In genomic region chr15:78401921-78402320, GRCm38 (mm10) we compare ENCODE assay signal across 10 mouse cellular contexts. TPM values are rescaled to one million over a fixed set of nuclear protein-coding genes. Genes with fewer than 3 reads are reported as not detected.
A peak's percentile ranks its signal among the peaks of the same experiment; 100 is the strongest.
DNase-seq lines count a peak whose midpoint lies in the region; ATAC-seq and TF ChIP-seq lines count a peak whose summit lies in the region.
"Had no signal": no experiment of that assay in that cellular context is flagged by ENCODE, and none has a peak within 500 bp of the region (broad histone marks: within the 10 kb centered on the region; RNA-seq: fewer than 3 reads in every experiment).

No protein-coding gene starts in this region.

- WGBS in hindbrain, embryonic 16.5 days = 56% methylated on average over 4 of the region's 4 CpGs
- 52% methylated on average over 4 of the region's 4 CpGs for WGBS in hindbrain, embryonic 14.5 days
- WGBS in heart, adult 2 months = 17% methylated on average over 4 of the region's 4 CpGs

- no peaks in the 10 kb centered on the region for H3K79me2 ChIP-seq in heart, adult 2 months (replicated peaks; ENCODE audit: control insufficient read depth, insufficient read depth, low read length)

- no peak overlapping the region for H3K4me3 ChIP-seq in hindbrain, embryonic 16.5 days (ENCODE audit: low read length)
- H3K4me3 ChIP-seq in hindbrain, embryonic 14.5 days (replicated peaks; ENCODE audit: low read length) = no peak overlapping the region
- H3K4me3 ChIP-seq in heart, adult 2 months = no peak overlapping the region
- H3K4me3 ChIP-seq in layer of hippocampus, adult 2 months = no peak overlapping the region
- H3K4me3 ChIP-seq: erythroblast, embryonic 14.5 days; midbrain, embryonic 12.5 days had no signal

- peak overlapping the region; percentile 40; the same call in 1 of the 2 replicates for H3K27ac ChIP-seq in hindbrain, embryonic 16.5 days (ENCODE audit: low read depth, low read length)
- no peak overlapping the region for H3K27ac ChIP-seq in hindbrain, embryonic 14.5 days
- H3K27ac ChIP-seq in heart, adult 2 months = peak overlapping the region; percentile 48
- peak overlapping the region; percentile 98 for H3K27ac ChIP-seq in layer of hippocampus, adult 2 months
- H3K27ac ChIP-seq: midbrain, embryonic 12.5 days had no signal

- H3K36me3 ChIP-seq in hindbrain, embryonic 16.5 days (ENCODE audit: control insufficient read depth, insufficient read depth, low read length) = no peaks in the 10 kb centered on the region
- no peaks in the 10 kb centered on the region for H3K36me3 ChIP-seq in hindbrain, embryonic 14.5 days (replicated peaks; ENCODE audit: control insufficient read depth, insufficient read depth)
- H3K36me3 ChIP-seq in heart, adult 2 months (ENCODE audit: control insufficient read depth, insufficient read depth, low read length) = no peaks in the 10 kb centered on the region; the same call in 1 of the 2 replicates
- H3K36me3 ChIP-seq: midbrain, embryonic 12.5 days had no signal

- H3K4me1 ChIP-seq in hindbrain, embryonic 16.5 days (ENCODE audit: control insufficient read depth, insufficient read depth, low read depth, low read length) = peaks cover 21% of the 10 kb centered on the region
- H3K4me1 ChIP-seq in hindbrain, embryonic 14.5 days (replicated peaks; ENCODE audit: control insufficient read depth, insufficient read depth, low read length) = peaks cover 20% of the 10 kb centered on the region
- peaks cover 25% of the 10 kb centered on the region for H3K4me1 ChIP-seq in heart, adult 2 months (ENCODE audit: control insufficient read depth, insufficient read depth, low read length)

- peak overlapping the region; percentile 25; the same call in 1 of the 2 replicates for H3K9ac ChIP-seq in hindbrain, embryonic 16.5 days (ENCODE audit: low read depth, low read length)
- H3K9ac ChIP-seq in hindbrain, embryonic 14.5 days = no peak overlapping the region
- H3K9ac ChIP-seq in heart, adult 2 months (ENCODE audit: low read depth, low read length) = no peak overlapping the region
- H3K9ac ChIP-seq: midbrain, embryonic 12.5 days had no signal

- TF ChIP-seq CTCF in heart, adult 2 months (IDR thresholded peaks at IDR 0.05) = no peak
- TF ChIP-seq CTCF in layer of hippocampus, adult 2 months (conservative IDR thresholded peaks at IDR 0.05) = no peak

- TF ChIP-seq EP300 in heart, adult 2 months (IDR thresholded peaks at IDR 0.05; ENCODE audit: insufficient read depth, low read depth, low read length) = 0 out of 2 replicates have a peak, but pooled peaks have one; percentile 39

- no peak for DNase-seq in hindbrain, embryonic 14.5 days (ENCODE audit: low spot score)
- peak; percentile 91 for DNase-seq in adrenal gland, postnatal 36 days
- peak; percentile 76 to 83 for DNase-seq in heart, adult 2 months
- DNase-seq in layer of hippocampus, adult 2 months (ENCODE audit: low spot score in 2 of 2) = peak; percentile 47 to 55
- DNase-seq in lung, postnatal 10 days = peak; percentile 82

- H3K9me3 ChIP-seq in hindbrain, embryonic 16.5 days (ENCODE audit: control insufficient read depth, low read length) = no peaks in the 10 kb centered on the region
- no peaks in the 10 kb centered on the region for H3K9me3 ChIP-seq in hindbrain, embryonic 14.5 days (ENCODE audit: control insufficient read depth, low read length)
- H3K9me3 ChIP-seq: midbrain, embryonic 12.5 days had no signal

- H3K4me2 ChIP-seq in hindbrain, embryonic 16.5 days (ENCODE audit: low read length) = no peak overlapping the region
- no peak overlapping the region for H3K4me2 ChIP-seq in hindbrain, embryonic 14.5 days (replicated peaks)
- H3K4me2 ChIP-seq: midbrain, embryonic 12.5 days had no signal

- intact Hi-C loops in heart, adult 2 months (cut with DNase I) = no loop called here

- TF ChIP-seq POLR2A in heart, adult 2 months (IDR thresholded peaks at IDR 0.05; ENCODE audit: insufficient read depth, low read depth, low read length) = no peak

- ATAC-seq in hindbrain, embryonic 16.5 days = no peak
- no peak for ATAC-seq in hindbrain, embryonic 14.5 days (ENCODE audit: low FRiP score)
- no peak for ATAC-seq in CD4-positive, CD25-positive, alpha-beta regulatory T cell, adult 4 months
- ATAC-seq in erythroid progenitor cell, adult 5-6 weeks (replicated peaks; ENCODE audit: low FRiP score, poor library complexity, severe bottlenecking) = no peak

- no peaks in the 10 kb centered on the region for H3K27me3 ChIP-seq in hindbrain, embryonic 16.5 days (replicated peaks; ENCODE audit: control insufficient read depth, insufficient read depth, low read length)
- no peaks in the 10 kb centered on the region for H3K27me3 ChIP-seq in hindbrain, embryonic 14.5 days (ENCODE audit: control insufficient read depth, insufficient read depth, low read length)
- H3K27me3 ChIP-seq in heart, adult 2 months (ENCODE audit: control insufficient read depth, insufficient read depth, low read length) = no peaks in the 10 kb centered on the region

RNA-seq across cellular contexts. Expression of gene Tst, which starts 3.8 kb away (rescaled TPM):
- 30.3 and 43.5 TPM in 2 replicates for polyA plus RNA-seq in hindbrain, embryonic 16.5 days (2015; fragmentation: Nextera tagmentation; extraction: Ambion mirVana)
- polyA plus RNA-seq in hindbrain, embryonic 14.5 days (2014; fragmentation: Nextera tagmentation; extraction: Ambion mirVana) = 21.4 and 23.7 TPM in 2 replicates
- 100 to 1,000 TPM; 276 to 330 TPM for total RNA-seq in adrenal gland, postnatal 36 days (2021)
- 10 to 100 TPM; 19.1 to 23.2 TPM for total RNA-seq in heart, adult 2 months (2021)
- 30.3 and 41.7 TPM in 2 replicates for polyA plus RNA-seq in heart, adult 2 months (2012; rRNA removed)
- 10 to 100 TPM; 35.6 to 40.3 TPM for total RNA-seq in layer of hippocampus, adult 2 months (2021)
- polyA plus RNA-seq in CD4-positive, CD25-positive, alpha-beta regulatory T cell, adult 4 months (2017; shearing (Covaris generic)) = 1 to 10 TPM; 1.6 to 2.8 TPM
- total RNA-seq in erythroid progenitor cell, adult 5-6 weeks (2015; ENCODE audit: low replicate concordance) = 29.3 and 42.2 TPM in 2 replicates
- 15.8 and 20.8 TPM in 2 replicates for total RNA-seq in erythroid progenitor cell, adult 5-6 weeks (2017; ENCODE audit: low replicate concordance)

RNA-seq across cellular contexts. Expression of gene Mpst, which starts 4.3 kb away (rescaled TPM):
- 5.1 and 5.2 TPM in 2 replicates for polyA plus RNA-seq in hindbrain, embryonic 16.5 days (2015; fragmentation: Nextera tagmentation; extraction: Ambion mirVana)
- polyA plus RNA-seq in hindbrain, embryonic 14.5 days (2014; fragmentation: Nextera tagmentation; extraction: Ambion mirVana) = 3.2 and 4.2 TPM in 2 replicates
- 10 to 100 TPM; 38.8 to 57.7 TPM for total RNA-seq in adrenal gland, postnatal 36 days (2021)
- 10 to 100 TPM; 37.5 to 45.9 TPM for total RNA-seq in heart, adult 2 months (2021)
- polyA plus RNA-seq in heart, adult 2 months (2012; rRNA removed) = 64.5 and 79.5 TPM in 2 replicates
- 10 to 100 TPM; 29.5 to 31.8 TPM for total RNA-seq in layer of hippocampus, adult 2 months (2021)
- polyA plus RNA-seq in CD4-positive, CD25-positive, alpha-beta regulatory T cell, adult 4 months (2017; shearing (Covaris generic)) = 1 to 10 TPM; 1.2 to 5.7 TPM
- total RNA-seq in erythroid progenitor cell, adult 5-6 weeks (2015; ENCODE audit: low replicate concordance) = 32.8 and 35.2 TPM in 2 replicates
- total RNA-seq in erythroid progenitor cell, adult 5-6 weeks (2017; ENCODE audit: low replicate concordance) = 45.6 and 67.9 TPM in 2 replicates

RNA-seq across cellular contexts. Expression of gene Tex33, which starts 6.2 kb away (rescaled TPM):
- 0.17 TPM in 1 of 2 replicates, not detected in the other for polyA plus RNA-seq in hindbrain, embryonic 16.5 days (2015; fragmentation: Nextera tagmentation; extraction: Ambion mirVana)
- polyA plus RNA-seq in hindbrain, embryonic 14.5 days (2014; fragmentation: Nextera tagmentation; extraction: Ambion mirVana) = not detected in 2 replicates
- total RNA-seq in adrenal gland, postnatal 36 days (2021) = not detected
- total RNA-seq in heart, adult 2 months (2021) = not detected
- polyA plus RNA-seq in heart, adult 2 months (2012; rRNA removed) = 0.43 and 0.67 TPM in 2 replicates
- not detected for total RNA-seq in layer of hippocampus, adult 2 months (2021)
- not detected for polyA plus RNA-seq in CD4-positive, CD25-positive, alpha-beta regulatory T cell, adult 4 months (2017; shearing (Covaris generic))
- not detected in 2 replicates for total RNA-seq in erythroid progenitor cell, adult 5-6 weeks (2015; ENCODE audit: low replicate concordance)
- not detected in 2 replicates for total RNA-seq in erythroid progenitor cell, adult 5-6 weeks (2017; ENCODE audit: low replicate concordance)
- polyA plus RNA-seq: erythroblast, embryonic 14.5 days; midbrain, embryonic 12.5 days had no signal

RNA-seq across cellular contexts. Expression of gene Kctd17, which starts 26.4 kb away (rescaled TPM):
- polyA plus RNA-seq in hindbrain, embryonic 16.5 days (2015; fragmentation: Nextera tagmentation; extraction: Ambion mirVana) = 161 and 172 TPM in 2 replicates
- polyA plus RNA-seq in hindbrain, embryonic 14.5 days (2014; fragmentation: Nextera tagmentation; extraction: Ambion mirVana) = 134 and 141 TPM in 2 replicates
- 10 to 100 TPM; 78.2 to 96.3 TPM for total RNA-seq in adrenal gland, postnatal 36 days (2021)
- total RNA-seq in heart, adult 2 months (2021) = 10 to 100 TPM; 18.4 to 24.5 TPM
- polyA plus RNA-seq in heart, adult 2 months (2012; rRNA removed) = 52.5 and 66.1 TPM in 2 replicates
- total RNA-seq in layer of hippocampus, adult 2 months (2021) = 100 to 1,000 TPM; 263 to 271 TPM
- polyA plus RNA-seq in CD4-positive, CD25-positive, alpha-beta regulatory T cell, adult 4 months (2017; shearing (Covaris generic)) = 1 to 10 TPM; 5.1 to 5.5 TPM
- total RNA-seq in erythroid progenitor cell, adult 5-6 weeks (2015; ENCODE audit: low replicate concordance) = 2.2 and 14.7 TPM in 2 replicates
- not detected in 2 replicates for total RNA-seq in erythroid progenitor cell, adult 5-6 weeks (2017; ENCODE audit: low replicate concordance)

Comparison
In these comparisons a context has a peak if more than half of its experiments do, and no peak if none do; other contexts are left out.
1. RNA of gene Tst, which starts 3.8 kb away (total RNA-seq): 276 to 330 TPM in adrenal gland, postnatal 36 days; 35.6 to 40.3 TPM in layer of hippocampus, adult 2 months, 15.8 to 42.2 TPM in erythroid progenitor cell, adult 5-6 weeks and 19.1 to 23.2 TPM in heart, adult 2 months; every median in the first group is over 4 times any median in the second.